ENCODE assay signal across 21 mouse cellular contexts in genomic region chr12:69887776-69888175, GRCm38 (mm10). TPM values are rescaled to one million over a fixed set of nuclear protein-coding genes. Genes with fewer than 3 reads are reported as not detected.
DNase-seq lines count a peak whose midpoint lies in the region; ATAC-seq and TF ChIP-seq lines count a peak whose summit lies in the region.
"Had no signal": no experiment of that assay in that cellular context is flagged by ENCODE, and none has a peak within 500 bp of the region (broad histone marks: within the 10 kb centered on the region; RNA-seq: fewer than 3 reads in every experiment).

No protein-coding gene starts in this region.

- no peak for DNase-seq in gastrocnemius, adult 2 months
- DNase-seq in gastrocnemius, postnatal 14 days: no peak
- DNase-seq in liver, postnatal 0 days: no peak
- no peak for DNase-seq in liver, embryonic 11.5 days (ENCODE audit: low spot score)
- peak; percentile 47 for DNase-seq in lung, postnatal 36 days
- no peak for DNase-seq in lung, postnatal 4 days
- DNase-seq in adipocyte (ENCODE audit: low spot score): no peak
- DNase-seq: adrenal gland, adult 2 months; adrenal gland, postnatal 25 days; cerebellum, adult 9-11 months; cerebellum, postnatal 36 days had no signal

- ATAC-seq in liver, postnatal 0 days: no peak
- no peak for ATAC-seq in liver, embryonic 11.5 days (replicated peaks; ENCODE audit: low FRiP score)
- ATAC-seq: activated CD4-positive, CD25-positive, alpha-beta regulatory T cell, adult 4 months; forebrain, embryonic 14.5 days; Patski had no signal

- no peak overlapping the region for H3K4me3 ChIP-seq in gastrocnemius, adult 2 months
- H3K4me3 ChIP-seq in liver, postnatal 0 days (ENCODE audit: low read depth, low read length): no peak overlapping the region
- H3K4me3 ChIP-seq in liver, embryonic 11.5 days (ENCODE audit: low read depth, low read length): no peak overlapping the region
- H3K4me3 ChIP-seq: embryonic facial prominence, embryonic 10.5 days; erythroblast, embryonic 14.5 days; forebrain, embryonic 10.5 days; heart, embryonic 12.5 days; hindbrain, embryonic 10.5 days had no signal

- no peak for TF ChIP-seq EP300 in liver, postnatal 0 days (IDR thresholded peaks at IDR 0.05; ENCODE audit: low read depth)

- no peak for TF ChIP-seq CTCF in gastrocnemius, adult 2 months (IDR thresholded peaks at IDR 0.05)
- no peak for TF ChIP-seq CTCF in liver, postnatal 0 days (IDR thresholded peaks at IDR 0.05; ENCODE audit: low read depth)

- H3K9ac ChIP-seq in liver, postnatal 0 days (replicated peaks): no peak overlapping the region
- H3K9ac ChIP-seq in liver, embryonic 11.5 days (ENCODE audit: low read depth, low read length): no peak overlapping the region
- H3K9ac ChIP-seq: heart, embryonic 12.5 days; hindbrain, embryonic 14.5 days had no signal

- WGBS in liver, postnatal 0 days (ENCODE audit: insufficient replicate concordance): 64% methylated on average over 6 of the region's 6 CpGs
- WGBS in liver, embryonic 11.5 days: 80% methylated on average over 6 of the region's 6 CpGs

- peaks cover 5% of the 10 kb centered on the region; the same call in 1 of the 2 replicates for H3K36me3 ChIP-seq in liver, postnatal 0 days (replicated peaks; ENCODE audit: insufficient read depth, low read length)
- H3K36me3 ChIP-seq in liver, embryonic 11.5 days (ENCODE audit: control insufficient read depth, insufficient read depth, low read length): no peaks in the 10 kb centered on the region

- peak overlapping the region; percentile 20; the same call in 1 of the 2 replicates for H3K27ac ChIP-seq in gastrocnemius, adult 2 months
- 0 out of 2 replicates have a peak overlapping the region, but pooled peaks have one; percentile 8 for H3K27ac ChIP-seq in liver, postnatal 0 days (ENCODE audit: low read depth)
- no peak overlapping the region for H3K27ac ChIP-seq in liver, embryonic 11.5 days (ENCODE audit: low read depth, low read length)
- H3K27ac ChIP-seq: embryonic facial prominence, embryonic 10.5 days; forebrain, embryonic 10.5 days; hindbrain, embryonic 10.5 days; hindbrain, embryonic 14.5 days had no signal

- H3K4me1 ChIP-seq in liver, postnatal 0 days (ENCODE audit: insufficient read depth): peaks cover 37% of the 10 kb centered on the region
- H3K4me1 ChIP-seq in liver, embryonic 11.5 days (replicated peaks; ENCODE audit: control insufficient read depth, insufficient read depth, low read length): peaks cover 16% of the 10 kb centered on the region

- no peaks in the 10 kb centered on the region for H3K9me3 ChIP-seq in liver, postnatal 0 days (ENCODE audit: low read length)
- no peaks in the 10 kb centered on the region for H3K9me3 ChIP-seq in liver, embryonic 11.5 days (ENCODE audit: control insufficient read depth, low read length)
- H3K9me3 ChIP-seq: embryonic facial prominence, embryonic 10.5 days; forebrain, embryonic 10.5 days; hindbrain, embryonic 10.5 days had no signal

- H3K4me2 ChIP-seq in liver, postnatal 0 days (ENCODE audit: low read depth, low read length): no peak overlapping the region
- H3K4me2 ChIP-seq in liver, embryonic 11.5 days: no peak overlapping the region
- H3K4me2 ChIP-seq: heart, embryonic 12.5 days; hindbrain, embryonic 14.5 days had no signal

- intact Hi-C loops in gastrocnemius, adult 2 months (cut with DNase I): no loop called here
- intact Hi-C loops in gastrocnemius, postnatal 14 days (cut with DNase I; ENCODE audit: low total_unique reads): no loop called here

- H3K27me3 ChIP-seq in liver, postnatal 0 days (ENCODE audit: insufficient read depth, low read length): no peaks in the 10 kb centered on the region
- H3K27me3 ChIP-seq in liver, embryonic 11.5 days (replicated peaks; ENCODE audit: control insufficient read depth, insufficient read depth, low read length): no peaks in the 10 kb centered on the region
- H3K27me3 ChIP-seq: CH12.LX; heart, embryonic 12.5 days; Patski had no signal

RNA-seq across cellular contexts. Expression of gene Atl1, which starts 4.6 kb away (rescaled TPM):
- 1 to 10 TPM; 2.1 to 2.2 TPM for total RNA-seq in gastrocnemius, adult 2 months (2021)
- total RNA-seq in gastrocnemius, postnatal 14 days (2021): 1 to 10 TPM; 1.3 to 2.7 TPM
- 1.0 and 1.1 TPM in 2 replicates for polyA plus RNA-seq in liver, postnatal 0 days (2015; fragmentation: Nextera tagmentation; extraction: Ambion mirVana)
- 1.0 and 1.5 TPM in 2 replicates for polyA plus RNA-seq in liver, embryonic 11.5 days (2014; fragmentation: Nextera tagmentation; extraction: Ambion mirVana)

RNA-seq across cellular contexts. Expression of gene Map4k5, which starts 5.2 kb away (rescaled TPM):
- 10 to 100 TPM; 22.9 to 25.9 TPM for total RNA-seq in gastrocnemius, adult 2 months (2021)
- 10 to 100 TPM; 20.3 to 21.3 TPM for total RNA-seq in gastrocnemius, postnatal 14 days (2021)
- 11.7 and 11.8 TPM in 2 replicates for polyA plus RNA-seq in liver, postnatal 0 days (2015; fragmentation: Nextera tagmentation; extraction: Ambion mirVana)
- 21.5 and 26.8 TPM in 2 replicates for polyA plus RNA-seq in liver, embryonic 11.5 days (2014; fragmentation: Nextera tagmentation; extraction: Ambion mirVana)
